Mouse (Mus musculus) embryo, embryonic 9.5 days (tissue): ENCODE data around the gene Ccdc184.

Source experiments
- DNase-seq: peaks from one replicate; pipeline ENCODE4 v3.0.0-alpha.2; 2017; ENCODE audit errors: extremely low spot score

Gene Ccdc184

GRCm38 (mm10) chr15:98155944-98156343, 11.0 kb upstream of the Ccdc184 start:
- no peak for DNase-seq

- no peak for DNase-seq
Measured at GRCm38 (mm10) chr15:98157253-98157652, 9.7 kb upstream of the Ccdc184 start.

- DNase-seq, result no peak
Measured at GRCm38 (mm10) chr15:98161026-98161805, 5.7 kb upstream of the Ccdc184 start.

- no peak for DNase-seq
Measured at GRCm38 (mm10) chr15:98162561-98162960, 4.4 kb upstream of the Ccdc184 start.

- DNase-seq, result no peak
Measured at GRCm38 (mm10) chr15:98165525-98165924, 1.4 kb upstream of the Ccdc184 start, which contains the start of gene Asb8. TSS of gene Asb8 (minus strand) at chr15:98165625.

- peak; percentile 88 for DNase-seq
Measured at GRCm38 (mm10) chr15:98167645-98168621, 975 bp downstream of the Ccdc184 start.

- DNase-seq, result no peak
Measured at GRCm38 (mm10) chr15:98168622-98169004, 1.7 kb downstream of the Ccdc184 start.

- no peak for DNase-seq
Measured at GRCm38 (mm10) chr15:98170365-98170764, 3.4 kb downstream of the Ccdc184 start.

- DNase-seq, result no peak
Measured at GRCm38 (mm10) chr15:98170917-98171316, 4.0 kb downstream of the Ccdc184 start.

- no peak for DNase-seq
Measured at GRCm38 (mm10) chr15:98172113-98172512, 5.2 kb downstream of the Ccdc184 start.

GRCm38 (mm10) chr15:98173821-98174220, 6.9 kb downstream of the Ccdc184 start:
- DNase-seq, result peak; percentile 55

- no peak for DNase-seq
Measured at GRCm38 (mm10) chr15:98177320-98177719, 10.4 kb downstream of the Ccdc184 start.

- no peak for DNase-seq
Measured at GRCm38 (mm10) chr15:98180567-98181131, 13.7 kb downstream of the Ccdc184 start.

GRCm38 (mm10) chr15:98181132-98181711, 14.3 kb downstream of the Ccdc184 start:
- peak; percentile 94 for DNase-seq

- no peak for DNase-seq
Measured at GRCm38 (mm10) chr15:98181856-98182570, 15.1 kb downstream of the Ccdc184 start.

GRCm38 (mm10) chr15:98184456-98184855, 17.5 kb downstream of the Ccdc184 start:
- DNase-seq, result no peak

GRCm38 (mm10) chr15:98195442-98195841, 28.5 kb downstream of the Ccdc184 start, which contains the start of gene Olfr288:
TSS of gene Olfr288 (minus strand) at chr15:98195542.
- DNase-seq, result no peak

GRCm38 (mm10) chr15:98209676-98210075, 42.7 kb downstream of the Ccdc184 start:
- no peak for DNase-seq

GRCm38 (mm10) chr15:98213336-98213870, 46.4 kb downstream of the Ccdc184 start:
- DNase-seq, result no peak

- DNase-seq, result no peak
Measured at GRCm38 (mm10) chr15:98214130-98214529, 47.2 kb downstream of the Ccdc184 start.
